Mouse (Mus musculus) granulocyte monocyte progenitor cell, adult 5-6 weeks (primary cell): ENCODE results near the gene Lrrc28. TPM values are rescaled to one million over a fixed set of nuclear protein-coding genes. Genes with fewer than 3 reads are reported as not detected.

Source experiments
- ATAC-seq: replicated peaks from 2 replicates; pipeline ENCODE4 v1.8.0; 2016; ENCODE audit warnings: mild to moderate bottlenecking, moderate TSS enrichment, inconsistent platforms; ENCODE audit not compliant: poor library complexity, severe bottlenecking
- total RNA-seq, 2 experiments: library from RNA; stranded (forward) in 1 of 2; stranded (reverse) in 1 of 2; fragments of 200-712, 200-1000 nt in 1 of 2; fragments of >200 nt in 1 of 2; fragmentation: Nextera tagmentation in 1 of 2; gene quantifications; 2 replicates each; pipeline ENCODE4 v1.2.3; 2014 to 2017

Gene Lrrc28
- total RNA-seq (2014; fragmentation: Nextera tagmentation) = 15.2 and 16.6 TPM in 2 replicates
- 13.0 and 17.9 TPM in 2 replicates for total RNA-seq (2017)

GRCm38 (mm10) chr7:67644833-67645680, at the start of gene Lrrc28:
Gene Lrrc28 (minus strand): TSS chr7:67645268.
- peak; percentile 97 for ATAC-seq

DNA sequence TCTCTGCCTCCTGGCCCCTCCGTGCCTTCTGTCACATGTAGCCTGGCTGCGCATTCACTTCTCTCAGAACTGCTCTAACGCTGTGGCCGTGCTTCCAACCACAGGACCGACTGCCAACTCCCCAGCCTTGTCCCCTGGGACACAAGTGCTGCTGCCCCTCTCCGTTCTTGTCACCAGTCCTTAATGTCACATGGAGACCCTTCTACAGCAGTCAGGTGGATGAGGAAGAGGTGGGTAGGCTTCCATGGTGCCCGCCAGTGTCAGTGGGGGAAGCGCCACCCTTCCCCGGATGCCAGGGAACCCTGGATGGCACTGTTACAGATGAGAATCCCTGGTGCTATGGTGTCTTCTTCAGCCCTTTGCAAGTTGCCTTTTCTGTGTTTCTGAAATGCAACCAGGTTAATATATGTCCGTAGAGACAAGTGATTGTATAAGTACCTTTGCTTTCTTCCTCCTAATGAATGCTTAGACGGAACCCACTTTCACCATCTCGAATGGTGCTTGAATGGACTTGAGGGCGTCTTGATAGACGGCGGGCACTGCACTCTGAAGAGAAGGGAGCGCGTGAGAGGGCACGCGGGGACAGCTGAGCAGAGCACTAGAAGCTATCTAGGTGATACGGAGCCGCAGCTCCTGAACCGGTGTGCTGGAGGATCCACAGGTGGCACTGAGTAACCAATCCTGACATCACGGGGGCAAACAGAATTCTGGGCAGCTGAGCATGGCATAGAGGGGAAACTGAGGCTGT, 47.9 kb upstream of the Lrrc28 start:
- ATAC-seq = no peak

- ATAC-seq = no peak
Observed at GRCm38 (mm10) chr7:67692141-67692540, 47.1 kb upstream of the Lrrc28 start.

DNA sequence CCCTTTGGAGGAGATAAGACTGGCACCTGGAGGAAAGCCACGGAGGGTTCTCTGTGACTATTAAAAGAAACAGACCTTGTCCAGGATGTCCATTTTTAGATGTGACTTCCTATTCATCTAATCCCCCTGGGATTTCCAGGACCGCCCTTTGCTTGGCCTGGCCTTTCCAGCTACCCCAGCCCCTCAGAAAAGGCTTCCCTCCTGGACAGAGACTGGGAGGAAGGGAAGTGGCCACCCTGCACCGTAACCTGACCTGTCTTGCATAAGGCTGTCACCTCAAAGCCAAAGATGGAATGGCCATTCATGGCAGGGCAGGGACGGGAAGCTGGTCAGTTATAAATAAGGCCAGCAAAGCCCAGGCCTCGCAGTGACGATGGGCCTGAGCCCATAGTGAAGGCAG, 46.0 kb upstream of the Lrrc28 start:
- no peak for ATAC-seq

DNA sequence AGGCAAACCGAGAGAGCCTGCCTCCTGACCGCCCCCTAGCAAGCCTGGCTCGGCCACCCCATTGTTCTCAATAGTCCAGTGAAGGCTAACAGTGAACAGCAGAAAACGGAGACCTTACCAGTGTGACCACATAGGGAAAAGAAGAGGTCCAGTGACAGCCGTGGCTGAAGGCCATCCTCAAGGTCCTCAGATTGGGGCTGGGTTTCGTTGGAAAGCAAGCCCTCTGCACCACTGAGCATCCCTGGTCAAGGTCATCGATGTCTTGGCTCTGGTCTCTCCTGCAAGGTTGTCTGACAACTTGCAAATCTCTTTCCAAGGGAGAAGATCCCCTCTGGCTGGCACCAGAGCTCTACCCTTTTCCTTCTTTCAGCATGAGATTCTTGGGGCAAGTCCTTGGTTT, 44.7 kb upstream of the Lrrc28 start:
- no peak for ATAC-seq

GRCm38 (mm10) chr7:67688281-67688680, 43.2 kb upstream of the Lrrc28 start:
- ATAC-seq = no peak

DNA sequence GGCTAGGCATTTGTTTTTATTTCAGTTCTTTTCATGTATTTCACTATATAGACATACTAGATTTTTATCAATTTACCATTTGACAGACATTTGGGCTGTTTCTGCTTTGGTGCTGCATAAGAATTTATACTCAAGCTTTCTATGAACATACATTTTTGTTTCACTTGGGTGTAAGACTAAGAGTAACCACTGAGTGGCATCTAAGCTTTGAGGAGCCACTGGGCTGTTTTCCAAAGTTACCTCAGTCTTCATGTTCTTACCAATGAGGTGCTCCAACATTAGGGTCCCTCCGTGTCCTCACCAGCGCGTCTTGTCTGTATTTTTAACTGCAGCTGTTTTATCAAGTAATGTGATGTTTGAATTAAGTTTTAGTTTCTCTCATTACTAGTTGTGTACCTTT, 41.5 kb upstream of the Lrrc28 start:
- no peak for ATAC-seq

- no peak for ATAC-seq
Observed at GRCm38 (mm10) chr7:67683006-67683405, 37.9 kb upstream of the Lrrc28 start.

DNA sequence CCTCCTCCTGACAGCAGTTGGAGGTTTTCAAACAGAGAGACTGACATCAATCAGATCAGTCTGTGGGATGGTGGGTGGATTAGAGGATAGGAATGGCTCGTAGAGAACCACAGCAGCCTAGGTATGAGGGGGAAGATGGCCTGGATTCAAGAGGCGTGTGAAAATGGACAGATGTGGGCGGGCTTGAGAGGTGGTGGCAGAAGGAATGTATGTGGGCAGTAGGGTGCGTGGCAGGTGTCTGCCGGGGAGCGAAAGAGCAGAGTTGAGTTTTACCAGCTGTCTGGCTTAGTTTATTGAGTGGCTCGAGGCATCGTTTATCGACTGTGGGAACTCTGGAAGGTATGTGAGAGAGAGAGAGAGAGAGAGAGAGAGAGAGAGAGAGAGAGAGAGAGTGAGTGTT, 36.0 kb upstream of the Lrrc28 start:
- ATAC-seq = no peak

GRCm38 (mm10) chr7:67678878-67679499, 33.9 kb upstream of the Lrrc28 start:
- no peak for ATAC-seq

- ATAC-seq = no peak
Observed at GRCm38 (mm10) chr7:67673656-67674055, 28.6 kb upstream of the Lrrc28 start.

DNA sequence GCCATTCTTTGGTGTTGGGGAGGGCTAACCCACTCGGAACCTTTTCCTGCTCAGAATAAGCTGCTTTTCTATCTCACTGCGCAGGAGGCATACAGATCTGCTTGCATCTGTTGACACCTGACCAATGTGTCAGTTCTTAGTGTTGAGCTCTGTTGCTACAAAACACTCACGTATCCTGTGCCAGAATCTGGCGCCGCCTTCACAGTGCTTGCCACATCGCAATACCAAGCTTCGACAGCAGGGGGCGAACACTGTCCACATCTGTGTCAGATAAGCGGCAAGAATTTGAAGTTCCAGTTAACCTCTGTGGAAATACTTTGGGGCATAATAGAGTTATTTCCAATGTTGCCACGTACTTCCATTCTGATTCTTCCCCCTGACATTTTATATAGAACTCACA, 27.6 kb upstream of the Lrrc28 start:
- ATAC-seq = peak; percentile 83

GRCm38 (mm10) chr7:67670965-67671364, 25.9 kb upstream of the Lrrc28 start:
- ATAC-seq = no peak

DNA sequence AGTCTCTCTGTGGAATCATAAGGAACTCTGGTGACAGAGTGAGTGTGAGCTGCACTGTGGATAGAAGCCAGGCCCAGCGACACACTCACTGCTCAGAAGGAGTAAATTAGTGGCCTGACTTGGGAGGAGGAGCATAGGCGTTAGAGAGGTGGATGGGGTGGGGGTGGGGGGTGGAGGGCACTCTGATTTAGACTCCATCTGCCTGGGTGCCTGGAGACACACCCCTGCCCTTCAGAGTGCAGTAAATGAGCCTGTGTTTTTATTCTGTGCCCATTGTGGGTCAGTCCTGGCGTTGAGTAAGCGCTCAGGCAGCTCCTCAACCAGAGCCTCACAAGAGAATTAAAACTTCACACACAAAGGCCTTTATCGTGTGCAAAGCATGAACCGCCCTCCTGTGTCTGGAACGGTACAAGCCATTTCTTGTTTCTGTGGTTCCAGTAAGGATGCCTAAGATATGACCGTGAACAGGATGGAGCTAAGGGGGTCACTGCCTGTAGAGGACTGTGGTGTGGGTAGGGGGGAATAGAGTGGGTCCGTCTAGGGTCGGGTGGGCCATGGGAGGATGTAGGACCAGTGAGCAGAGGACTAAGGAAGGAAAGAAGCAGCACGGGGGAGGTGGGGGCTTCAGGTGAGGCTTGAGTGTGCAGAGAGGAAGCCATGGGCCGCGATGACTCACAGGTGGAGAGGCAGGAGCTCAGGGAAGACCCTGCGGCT, 19.1 kb upstream of the Lrrc28 start:
- no peak for ATAC-seq

DNA sequence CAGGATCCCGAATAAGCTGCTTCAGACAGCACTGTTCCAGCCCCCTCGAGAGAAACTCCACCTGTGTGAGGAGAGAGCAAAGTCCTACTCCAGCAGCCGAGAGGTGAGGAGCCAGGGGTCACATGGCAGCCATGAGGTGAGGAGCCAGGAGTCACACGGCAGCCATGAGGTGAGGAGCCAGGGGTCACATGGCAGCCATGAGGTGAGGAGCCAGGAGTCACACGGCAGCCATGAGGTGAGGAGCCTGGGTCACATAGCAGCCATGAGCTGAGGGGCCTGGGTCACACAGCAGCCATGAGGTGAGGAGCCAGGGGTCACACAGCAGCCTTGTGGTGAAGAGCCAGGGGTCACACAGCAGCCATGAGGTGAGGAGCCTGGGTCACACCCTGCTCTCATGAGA, 17.4 kb upstream of the Lrrc28 start:
- ATAC-seq = no peak

DNA sequence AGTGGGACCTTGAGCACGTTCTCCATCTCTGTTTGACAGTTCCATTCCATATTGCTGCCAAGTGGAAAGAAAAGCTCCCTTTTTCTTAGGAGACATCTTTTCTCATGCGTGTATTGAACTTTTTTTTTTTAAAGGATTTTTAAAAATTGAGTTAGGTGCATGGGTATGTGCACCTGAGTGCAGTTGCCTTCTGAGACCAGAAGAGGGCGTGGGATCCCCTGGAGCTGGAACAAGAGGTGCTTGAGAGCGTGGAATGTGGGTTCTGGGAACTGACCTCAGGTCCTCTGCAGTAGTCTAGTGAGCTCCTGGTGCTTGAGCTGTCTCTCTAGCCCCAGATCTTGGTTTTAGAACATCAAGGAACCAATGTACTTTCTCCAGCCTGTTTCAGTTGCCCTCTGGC, 13.0 kb upstream of the Lrrc28 start:
- ATAC-seq = no peak

DNA sequence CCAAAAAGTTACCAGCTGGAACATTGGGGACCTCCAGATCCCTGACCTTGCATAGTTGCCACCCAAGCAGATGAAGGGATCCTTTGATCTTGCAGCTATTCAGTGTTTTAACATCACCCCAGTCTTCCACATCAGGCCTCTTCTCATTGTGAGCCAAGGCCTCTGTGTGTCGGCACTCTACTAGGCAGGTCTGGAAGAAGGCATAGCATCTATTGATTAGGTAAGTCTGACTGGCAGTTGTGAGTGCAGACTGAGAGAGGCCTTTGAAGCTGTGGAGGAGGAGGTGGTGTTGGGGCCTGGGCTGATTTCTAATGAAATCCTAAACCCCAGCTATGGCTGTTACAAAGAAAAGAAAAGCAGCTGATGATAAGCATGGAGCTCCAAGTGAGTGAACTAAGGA, 10.1 kb upstream of the Lrrc28 start:
- no peak for ATAC-seq

- peak; percentile 40 for ATAC-seq
Observed at GRCm38 (mm10) chr7:67654668-67655067, 9.6 kb upstream of the Lrrc28 start.

DNA sequence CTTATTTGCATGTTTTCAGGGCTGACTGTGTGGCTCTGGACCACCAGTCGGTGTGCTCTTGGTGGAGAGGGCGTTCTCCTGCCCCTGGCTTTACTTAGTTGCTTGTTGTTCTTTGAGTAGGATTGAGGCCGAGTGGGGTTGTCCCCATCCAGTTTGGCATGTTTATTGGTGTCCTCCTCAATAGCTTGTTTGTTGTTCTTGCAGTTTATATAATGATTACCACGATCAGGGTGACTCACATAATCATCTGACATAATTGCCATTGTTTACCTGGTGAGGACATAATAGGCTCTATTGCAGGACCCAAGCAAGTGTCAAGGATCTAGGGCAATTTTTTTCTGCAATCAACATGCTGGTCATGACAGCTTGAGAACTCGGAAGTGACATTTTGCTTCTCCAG, 7.1 kb upstream of the Lrrc28 start:
- peak; percentile 25; the same call in 1 of the 2 replicates for ATAC-seq

DNA sequence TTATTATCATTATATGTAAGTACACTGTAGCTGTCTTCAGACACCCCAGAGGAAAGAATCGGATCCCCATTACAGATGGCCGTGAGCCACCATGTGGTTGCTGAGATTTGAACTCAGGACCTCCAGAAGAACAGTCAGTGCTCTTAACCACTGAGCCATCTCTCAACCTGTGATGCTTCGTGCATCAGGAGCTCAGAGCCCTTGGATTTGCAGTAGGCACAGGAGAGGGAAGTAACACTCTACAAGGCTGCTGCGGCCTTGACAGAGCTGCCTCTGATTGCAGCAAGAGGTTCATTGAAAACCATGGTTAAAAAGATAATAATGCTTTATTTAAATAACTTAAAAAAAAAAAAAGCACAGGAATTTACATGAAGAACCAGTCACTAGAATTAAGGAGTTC, 3.3 kb upstream of the Lrrc28 start:
- no peak for ATAC-seq

- no peak for ATAC-seq
Observed at GRCm38 (mm10) chr7:67647277-67647676, 2.2 kb upstream of the Lrrc28 start, which contains the start of gene Ttc23. Gene Ttc23 (plus strand): TSS chr7:67647410.
